Mouse (Mus musculus) CH12.LX (cell line): ENCODE measurements at regions not wholly inside any gene's neighbourhood (a gene's known extent, or its start where the extent isn't known, plus 50 kb on each side); places are given as distances from the start of the nearest gene placed in this dataset.

ENCODE experiments used
- DNase-seq: peaks from one replicate; pipeline ENCODE4 v3.0.0-alpha.2; 2013; ENCODE audit errors: extremely low read depth
- H3K27ac ChIP-seq: 2 replicates; pipeline ENCODE4 v1.5.1; 2012; ENCODE audit warnings: low read depth, mild to moderate bottlenecking, control low read depth, moderate library complexity; ENCODE audit not compliant: insufficient read depth
- H3K27me3 ChIP-seq: replicated peaks from 2 replicates; pipeline ENCODE3; 2012; ENCODE audit warnings: inconsistent platforms
- H3K36me3 ChIP-seq, 2 experiments: replicated peaks in 1 of 2; 2 replicates each; pipeline versions ENCODE3 to v1.6.1; 2012; ENCODE audit warnings: inconsistent platforms in 1 of 2, low read length in 1 of 2, mild to moderate bottlenecking in 1 of 2, mixed read lengths in 1 of 2, moderate library complexity in 1 of 2; ENCODE audit not compliant: control insufficient read depth in 1 of 2, insufficient read depth in 1 of 2
- H3K4me1 ChIP-seq, 2 experiments: 2 replicates each; pipeline ENCODE4 v1.6.1; 2012; ENCODE audit warnings: inconsistent platforms in 1 of 2, moderate library complexity in 1 of 2; ENCODE audit not compliant: insufficient read depth in 2 of 2, control insufficient read depth in 1 of 2
- H3K4me2 ChIP-seq: 2 replicates; pipeline ENCODE4 v1.6.1; 2012; ENCODE audit warnings: low read depth, mild to moderate bottlenecking, control low read depth; ENCODE audit not compliant: poor library complexity, insufficient read depth, severe bottlenecking
- H3K4me3 ChIP-seq, 3 experiments: fragments of 150-350 bp in 1 of 3; sonication (generic) in 1 of 3; replicated peaks in 1 of 3; 2 replicates each; pipeline versions ENCODE3 to v1.5.1; 2011 to 2012; ENCODE audit warnings: low read depth in 2 of 3, low read length in 2 of 3, mild to moderate bottlenecking in 2 of 3, moderate library complexity in 2 of 3, control low read depth in 1 of 3, improper control_type of control experiment in 1 of 3, inconsistent platforms in 1 of 3, mixed read lengths in 1 of 3; ENCODE audit not compliant: poor library complexity in 1 of 3
- H3K79me2 ChIP-seq: replicated peaks from 2 replicates; pipeline ENCODE4 v1.6.1; 2012; ENCODE audit warnings: mild to moderate bottlenecking, moderate library complexity; ENCODE audit not compliant: control insufficient read depth, poor library complexity, insufficient read depth, severe bottlenecking; ENCODE audit errors: extremely low read depth
- H3K9ac ChIP-seq: 2 replicates; pipeline ENCODE4 v1.6.1; 2012; ENCODE audit warnings: low read depth, mild to moderate bottlenecking, control low read depth, moderate library complexity; ENCODE audit not compliant: insufficient read depth
- H3K9me3 ChIP-seq: replicated peaks from 2 replicates; pipeline ENCODE3; 2012; ENCODE audit warnings: low read length, inconsistent platforms, mixed read lengths
- CHD2 ChIP-seq: IDR thresholded peaks from 2 replicates; pipeline ENCODE4 v1.6.1; 2011; ENCODE audit warnings: low read length, improper control_type of control experiment
- E2F4 ChIP-seq: IDR thresholded peaks from 2 replicates; pipeline ENCODE4 v1.6.1; 2011; ENCODE audit warnings: low read depth, low read length, improper control_type of control experiment; ENCODE audit not compliant: insufficient replicate concordance
- HCFC1 ChIP-seq: IDR thresholded peaks from 2 replicates; pipeline ENCODE4 v1.6.1; 2012; ENCODE audit warnings: low read depth, mild to moderate bottlenecking, inconsistent platforms, low read length, improper control_type of control experiment
- JUN ChIP-seq: IDR thresholded peaks from 2 replicates; pipeline ENCODE4 v1.6.1; 2011; ENCODE audit warnings: low read depth, mild to moderate bottlenecking, low read length, improper control_type of control experiment, moderate library complexity; ENCODE audit not compliant: insufficient read depth
- JUND ChIP-seq: conservative IDR thresholded peaks from 2 replicates; pipeline ENCODE4 v1.6.1; 2011; ENCODE audit warnings: low read depth, low read length, improper control_type of control experiment
- MAZ ChIP-seq: IDR thresholded peaks from 2 replicates; pipeline ENCODE4 v1.6.1; 2012; ENCODE audit warnings: low read depth, mild to moderate bottlenecking, inconsistent platforms, low read length, improper control_type of control experiment, moderate library complexity
- MEF2A ChIP-seq: IDR thresholded peaks from 2 replicates; pipeline ENCODE4 v1.6.1; 2014; ENCODE audit warnings: low read depth, mild to moderate bottlenecking, inconsistent platforms, low read length, improper control_type of control experiment, borderline replicate concordance
- MXI1 ChIP-seq: IDR thresholded peaks from 2 replicates; pipeline ENCODE4 v1.6.1; 2011; ENCODE audit warnings: mild to moderate bottlenecking, low read depth, low read length, improper control_type of control experiment
- POLR2A ChIP-seq: IDR thresholded peaks from 2 replicates; pipeline ENCODE4 v1.6.1; 2011; ENCODE audit warnings: low read depth, mild to moderate bottlenecking, improper control_type of control experiment, low read length
- POLR2AphosphoS2 ChIP-seq: IDR thresholded peaks from 2 replicates; pipeline ENCODE4 v1.6.1; 2011; ENCODE audit warnings: low read depth, low read length, improper control_type of control experiment
- TBP ChIP-seq: conservative IDR thresholded peaks from 2 replicates; pipeline ENCODE4 v1.6.1; 2011; ENCODE audit warnings: low read depth, low read length, improper control_type of control experiment
- TCF12 ChIP-seq: IDR thresholded peaks from 2 replicates; pipeline ENCODE4 v1.6.1; 2014; ENCODE audit warnings: low read depth, mild to moderate bottlenecking, inconsistent platforms, low read length, improper control_type of control experiment
- USF1 ChIP-seq: IDR thresholded peaks from 2 replicates; pipeline ENCODE4 v1.6.1; 2014; ENCODE audit warnings: low read depth, mild to moderate bottlenecking, inconsistent platforms, low read length, improper control_type of control experiment
- USF2 ChIP-seq: conservative IDR thresholded peaks from 2 replicates; pipeline ENCODE4 v1.6.1; 2011; ENCODE audit warnings: low read depth, low read length, improper control_type of control experiment
- ZC3H11A ChIP-seq: IDR thresholded peaks from 2 replicates; pipeline ENCODE4 v1.6.1; 2012; ENCODE audit warnings: low read depth, mild to moderate bottlenecking, inconsistent platforms, low read length, improper control_type of control experiment
- ZKSCAN1 ChIP-seq: IDR thresholded peaks from 2 replicates; pipeline ENCODE4 v1.6.1; 2012; ENCODE audit warnings: low read depth, inconsistent platforms, low read length, improper control_type of control experiment, borderline replicate concordance
- dilution Hi-C: fragments of 300-500 bp; cut with MboI; formaldehyde crosslinking; loops from 2 replicates; pipeline ENCODE4 v1.14.3; 2020; ENCODE audit warnings: low sequenced_read_pairs; ENCODE audit not compliant: extremely low pct_unique_long_range_greater_than_20kb, extremely low pct_ligation_motif_present
- in situ Hi-C: fragments of 300-500 bp; cut with MboI; formaldehyde crosslinking; loops from 3 replicates; pipeline ENCODE4 v1.14.3; 2019; ENCODE audit warnings: low sequenced_read_pairs, low pct_ligation_motif_present, low pct_unique_long_range_greater_than_20kb, mixed read lengths

GRCm38 (mm10) chr16:77422385-77423363 lies 179.2 kb downstream of the Gm11146 start:
- dilution Hi-C loops, result no loop called here
- no peaks in the 10 kb centered on the region for H3K27me3 ChIP-seq
- TF ChIP-seq TCF12 (no peak), E2F4 (no peak)
- TF ChIP-seq, all 38 proteins: peak for 0
- no peaks in the 10 kb centered on the region for H3K4me1 ChIP-seq
- no peak overlapping the region for H3K9ac ChIP-seq
- H3K27ac ChIP-seq, result no peak overlapping the region
- peaks cover 20% of the 10 kb centered on the region for H3K9me3 ChIP-seq
- H3K4me3 ChIP-seq, result no peak overlapping the region
- H3K4me2 ChIP-seq, result no peak overlapping the region
- H3K79me2 ChIP-seq, result no peaks in the 10 kb centered on the region
- DNase-seq, result no peak
- in situ Hi-C loops, result no loop called here
- H3K36me3 ChIP-seq, result no peaks in the 10 kb centered on the region

GRCm38 (mm10) chr16:77421591-77422024 lies 180.3 kb downstream of the Gm11146 start:
- dilution Hi-C loops (no loop called here), in situ Hi-C loops (no loop called here)
- Histone ChIP-seq H3K27me3 (no peaks in the 10 kb centered on the region), H3K4me1 (no peaks in the 10 kb centered on the region), H3K79me2 (no peaks in the 10 kb centered on the region), H3K4me3 (no peak overlapping the region), H3K27ac (no peak overlapping the region), H3K4me2 (no peak overlapping the region), H3K9me3 (peaks cover 20% of the 10 kb centered on the region), H3K9ac (no peak overlapping the region), H3K36me3 (no peaks in the 10 kb centered on the region)
- no peak for TF ChIP-seq POLR2A
- TF ChIP-seq ZC3H11A, result no peak
- TF ChIP-seq HCFC1, result no peak
- DNase-seq, result no peak

- TF ChIP-seq POLR2AphosphoS2 (no peak), MAZ (no peak), ZKSCAN1 (no peak), JUND (no peak), MXI1 (no peak), MEF2A (no peak), USF1 (no peak), TBP (no peak), USF2 (no peak), HCFC1 (no peak), JUN (no peak), CHD2 (no peak), TCF12 (no peak)
- DNase-seq, result no peak
- Histone ChIP-seq H3K4me3 (no peak overlapping the region), H3K79me2 (no peaks in the 10 kb centered on the region), H3K4me2 (no peak overlapping the region), H3K4me1 (no peaks in the 10 kb centered on the region), H3K9me3 (peaks cover 17% of the 10 kb centered on the region), H3K36me3 (no peaks in the 10 kb centered on the region), H3K9ac (no peak overlapping the region), H3K27ac (no peak overlapping the region), H3K27me3 (no peaks in the 10 kb centered on the region)
- dilution Hi-C loops (no loop called here), in situ Hi-C loops (no loop called here)
Measured at GRCm38 (mm10) chr16:77421001-77421400, 180.9 kb downstream of the Gm11146 start.
